Mouse (Mus musculus) embryonic facial prominence, embryonic 11.5 days (tissue): Measurements from ENCODE around the gene Gm12216. TPM values are rescaled to one million over a fixed set of nuclear protein-coding genes. Genes with fewer than 3 reads are reported as not detected.

Experiments
- ATAC-seq: fragments of 200-750 bp; cut with Nextera tagmentation; replicated peaks from 2 replicates; pipeline ENCODE4 v1.8.0; 2017; ENCODE audit warnings: low read depth; ENCODE audit not compliant: insufficient number of reproducible peaks, low FRiP score, low TSS enrichment
- DNase-seq: peaks from one replicate; pipeline ENCODE4 v3.0.0-alpha.2; 2015; ENCODE audit warnings: low spot score
- H3K27ac ChIP-seq: fragments of 300-500 bp; sonication (generic); replicated peaks from 2 replicates; pipeline ENCODE4 v1.5.1; 2014; ENCODE audit warnings: mild to moderate bottlenecking, low read depth, low read length, control low read depth
- H3K27me3 ChIP-seq: fragments of 300-500 bp; sonication (generic); 2 replicates; pipeline ENCODE4 v1.6.1; 2014; ENCODE audit warnings: mild to moderate bottlenecking, low read length, moderate library complexity, mixed read lengths; ENCODE audit not compliant: control insufficient read depth, insufficient read depth
- H3K36me3 ChIP-seq: fragments of 300-500 bp; sonication (generic); replicated peaks from 2 replicates; pipeline ENCODE4 v1.6.1; 2014; ENCODE audit warnings: low read depth, mild to moderate bottlenecking, low read length, moderate library complexity, mixed read lengths; ENCODE audit not compliant: control insufficient read depth, insufficient read depth
- H3K4me1 ChIP-seq: fragments of 300-500 bp; sonication (generic); 2 replicates; pipeline ENCODE4 v1.6.1; 2014; ENCODE audit warnings: low read length, mixed read lengths; ENCODE audit not compliant: control insufficient read depth, insufficient read depth
- H3K4me2 ChIP-seq: fragments of 300-500 bp; sonication (generic); 2 replicates; pipeline ENCODE4 v1.6.1; 2014; ENCODE audit warnings: low read depth, mild to moderate bottlenecking, control low read depth, low read length, moderate library complexity
- H3K4me3 ChIP-seq: fragments of 300-500 bp; sonication (generic); 2 replicates; pipeline ENCODE4 v1.5.1; 2014; ENCODE audit warnings: low read depth, low read length, control low read depth
- H3K9ac ChIP-seq: fragments of 300-500 bp; sonication (generic); replicated peaks from 2 replicates; pipeline ENCODE4 v1.6.1; 2014; ENCODE audit warnings: mild to moderate bottlenecking, control low read depth, low read length
- H3K9me3 ChIP-seq: fragments of 300-500 bp; sonication (generic); replicated peaks from 2 replicates; pipeline ENCODE4 v1.6.1; 2016; ENCODE audit warnings: mild to moderate bottlenecking, low read length, inconsistent platforms, mixed read lengths; ENCODE audit not compliant: control insufficient read depth
- WGBS: fragments of 180-500 bp; shearing (Covaris S2); extraction: QIAGEN DNeasy Blood & Tissue Kit; methylation state at CpG from one replicate; pipeline ENCODE4 v1.1.7; 2014; 5-methylcytosine and 5-hydroxymethylcytosine counted together
- polyA plus RNA-seq: library from polyadenylated mRNA; unstranded; fragments of >200 nt; fragmentation: Nextera tagmentation; extraction: Ambion mirVana; gene quantifications from 2 replicates; pipeline ENCODE4 v1.2.1, GENCODE M21; 2014

The Gm12216 gene
- polyA plus RNA-seq, 1 experiment from 2014 or later, result not detected

GRCm38 (mm10) chr11:53773641-53774360 is 85.3 kb downstream of the Gm12216 start:
- Histone ChIP-seq H3K9ac (no peak overlapping the region), H3K4me3 (no peak overlapping the region), H3K27ac (no peak overlapping the region), H3K36me3 (no peaks in the 10 kb centered on the region), H3K4me1 (no peaks in the 10 kb centered on the region; the same call in 1 of the 2 replicates), H3K9me3 (no peaks in the 10 kb centered on the region), H3K27me3 (no peaks in the 10 kb centered on the region), H3K4me2 (no peak overlapping the region)
- DNase-seq, result no peak
- 86% methylated on average over 16 of the region's 16 CpGs for WGBS
- no peak for ATAC-seq

GRCm38 (mm10) chr11:53773087-53773486 is 86.0 kb downstream of the Gm12216 start, which contains the start of gene Gm17334:
Gm17334 (minus strand) TSS chr11:53773187.
- Histone ChIP-seq H3K27me3 (no peaks in the 10 kb centered on the region), H3K4me3 (no peak within 1 kb of the TSS), H3K27ac (no peak within 1 kb of the TSS), H3K36me3 (no peaks in the 10 kb centered on the region), H3K9ac (no peak within 1 kb of the TSS), H3K9me3 (no peaks in the 10 kb centered on the region), H3K4me2 (no peak within 1 kb of the TSS), H3K4me1 (no peaks in the 10 kb centered on the region; the same call in 1 of the 2 replicates)
- WGBS, result 85% methylated on average over 5 of the region's 5 CpGs
- no peak for DNase-seq
- no peak for ATAC-seq

- no peak for DNase-seq
- Histone ChIP-seq H3K4me1 (no peaks in the 10 kb centered on the region; the same call in 1 of the 2 replicates), H3K27me3 (no peaks in the 10 kb centered on the region), H3K27ac (no peak overlapping the region), H3K4me3 (no peak overlapping the region), H3K9ac (no peak overlapping the region), H3K9me3 (no peaks in the 10 kb centered on the region), H3K4me2 (no peak overlapping the region), H3K36me3 (no peaks in the 10 kb centered on the region)
- ATAC-seq, result no peak
- 71% methylated on average over 9 of the region's 9 CpGs for WGBS
These were observed 86.5 kb downstream of the Gm12216 start for GRCm38 (mm10) chr11:53772536-53772935.

GRCm38 (mm10) chr11:53771001-53771744 is 87.9 kb downstream of the Gm12216 start:
- DNase-seq (no peak), ATAC-seq (no peak)
- no peaks in the 10 kb centered on the region; the same call in 1 of the 2 replicates for H3K4me1 ChIP-seq
- H3K36me3 ChIP-seq, result no peaks in the 10 kb centered on the region
- H3K4me3 ChIP-seq, result no peak overlapping the region
- no peak overlapping the region for H3K9ac ChIP-seq
- no peak overlapping the region for H3K27ac ChIP-seq
- H3K9me3 ChIP-seq, result no peaks in the 10 kb centered on the region
- no peaks in the 10 kb centered on the region for H3K27me3 ChIP-seq
- 82% methylated on average over 11 of the region's 11 CpGs for WGBS
- peak overlapping the region; percentile 11 for H3K4me2 ChIP-seq

GRCm38 (mm10) chr11:53770125-53770791 is 88.8 kb downstream of the Gm12216 start:
- H3K27me3 ChIP-seq, result no peaks in the 10 kb centered on the region

GRCm38 (mm10) chr11:53769760-53770124 is 89.3 kb downstream of the Gm12216 start, which contains the start of gene Irf1:
Irf1 (plus strand) TSS chr11:53770014.
- H3K4me2 ChIP-seq, result peak within 1 kb of the TSS; percentile 94
- H3K27ac ChIP-seq, result peak within 1 kb of the TSS; percentile 36; the same call in 1 of the 2 replicates
- peak within 1 kb of the TSS; percentile 66 for H3K9ac ChIP-seq
- H3K36me3 ChIP-seq, result no peaks in the 10 kb centered on the region
- H3K4me3 ChIP-seq, result peak within 1 kb of the TSS; percentile 64
- under 1% methylated on average over 40 of the region's 40 CpGs for WGBS
- no peaks in the 10 kb centered on the region; the same call in 1 of the 2 replicates for H3K4me1 ChIP-seq
- no peaks in the 10 kb centered on the region for H3K27me3 ChIP-seq
- H3K9me3 ChIP-seq, result no peaks in the 10 kb centered on the region
- DNase-seq (peak; percentile 91), ATAC-seq (peak; percentile 90)

More at GRCm38 (mm10) chr11:53770125-53770791, 88.8 kb downstream of the Gm12216 start:
- Histone ChIP-seq H3K9ac (peak overlapping the region; percentile 66), H3K9me3 (no peaks in the 10 kb centered on the region), H3K36me3 (no peaks in the 10 kb centered on the region), H3K27ac (peak overlapping the region; percentile 36; the same call in 1 of the 2 replicates), H3K4me1 (no peaks in the 10 kb centered on the region; the same call in 1 of the 2 replicates), H3K4me2 (peak overlapping the region; percentile 94), H3K4me3 (peak overlapping the region; percentile 64)
- WGBS, result under 1% methylated on average over 75 of the region's 75 CpGs
- DNase-seq, result peak; percentile 79
- ATAC-seq, result peak; percentile 70

GRCm38 (mm10) chr11:53769185-53769576 is 89.9 kb downstream of the Gm12216 start:
- Histone ChIP-seq H3K4me1 (no peaks in the 10 kb centered on the region; the same call in 1 of the 2 replicates), H3K4me3 (no peak overlapping the region; the same call in 1 of the 2 replicates), H3K27me3 (no peaks in the 10 kb centered on the region), H3K9me3 (no peaks in the 10 kb centered on the region), H3K36me3 (no peaks in the 10 kb centered on the region), H3K27ac (no peak overlapping the region), H3K9ac (no peak overlapping the region), H3K4me2 (peak overlapping the region; percentile 94)
- DNase-seq, result no peak
- no peak for ATAC-seq
- 57% methylated on average over 12 of the region's 12 CpGs for whole genome bisulfite sequencing
